Mouse (Mus musculus): ENCODE results near the gene Hook2.

Gene Hook2

DNA sequence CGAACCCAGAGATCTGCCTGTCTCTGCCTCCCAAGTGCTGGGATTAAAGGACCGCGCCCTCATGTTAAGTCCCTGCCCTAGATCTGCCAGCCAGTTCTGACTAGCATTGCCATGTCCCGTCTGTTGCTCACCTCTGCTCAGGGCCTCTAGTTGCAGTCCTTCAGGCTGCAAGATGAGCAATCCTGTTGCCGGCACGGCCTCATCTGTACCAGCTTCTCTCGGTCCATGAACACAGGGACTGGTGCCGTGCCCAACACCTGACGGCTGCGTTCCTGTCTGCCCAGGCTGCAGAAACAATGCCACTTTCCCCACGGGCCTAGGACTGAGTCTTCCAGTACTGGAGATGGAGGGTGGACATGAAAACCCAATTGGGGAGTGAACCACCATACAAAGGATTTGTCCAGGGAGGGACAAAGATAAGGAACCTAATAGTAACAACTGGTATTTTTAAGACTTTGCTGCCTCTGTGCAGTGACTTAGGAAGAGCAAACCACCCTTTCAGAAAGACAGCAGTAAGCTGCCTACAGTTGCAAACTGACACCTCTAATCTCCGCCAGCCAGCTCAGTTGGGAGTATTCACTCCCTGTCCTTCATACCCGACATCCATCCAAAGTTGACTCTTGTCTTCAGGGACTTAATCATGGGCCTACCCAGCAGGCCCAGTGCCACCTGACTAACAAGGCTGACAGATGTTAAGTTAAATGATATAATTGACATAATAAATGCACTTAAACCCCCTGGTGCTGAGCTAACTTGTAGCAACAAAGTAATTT lies 22.7 kb upstream of the Hook2 start:
- DNase-seq (ENCODE audit: low read depth, low spot score), result no peak
- H3K36me3 ChIP-seq (ENCODE audit: control insufficient read depth, insufficient read depth, low read length, poor library complexity, severe bottlenecking), result no peaks in the 10 kb centered on the region; the same call in none of the 2 replicates
- H3K27me3 ChIP-seq (ENCODE audit: control insufficient read depth, insufficient read depth, low read length, poor library complexity, severe bottlenecking), result no peaks in the 10 kb centered on the region

DNA sequence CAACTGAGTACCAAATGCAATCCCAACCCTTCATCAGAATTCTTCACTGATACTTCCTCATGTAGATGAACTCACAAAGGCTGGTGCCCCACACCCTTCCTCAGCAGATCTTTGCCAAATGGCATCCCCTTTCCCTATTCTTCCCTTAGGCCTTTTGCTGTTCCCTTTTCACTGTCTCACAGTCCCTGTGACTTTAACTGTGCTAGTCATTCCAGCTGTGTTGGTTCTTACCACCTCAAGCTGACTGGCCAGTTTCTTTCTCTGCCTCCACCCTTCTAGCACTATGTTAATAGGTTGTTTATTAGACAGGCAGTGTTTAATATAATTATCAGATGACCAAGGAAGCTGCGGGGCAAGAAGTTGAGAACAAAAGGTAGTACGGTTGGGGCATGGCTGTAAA lies 21.8 kb upstream of the Hook2 start:
- no peaks in the 10 kb centered on the region; the same call in 1 of the 2 replicates for H3K36me3 ChIP-seq (ENCODE audit: control insufficient read depth, insufficient read depth, low read length, poor library complexity, severe bottlenecking)
- no peaks in the 10 kb centered on the region for H3K27me3 ChIP-seq (ENCODE audit: control insufficient read depth, insufficient read depth, low read length, poor library complexity, severe bottlenecking)
- DNase-seq (ENCODE audit: low read depth, low spot score), result no peak

DNA sequence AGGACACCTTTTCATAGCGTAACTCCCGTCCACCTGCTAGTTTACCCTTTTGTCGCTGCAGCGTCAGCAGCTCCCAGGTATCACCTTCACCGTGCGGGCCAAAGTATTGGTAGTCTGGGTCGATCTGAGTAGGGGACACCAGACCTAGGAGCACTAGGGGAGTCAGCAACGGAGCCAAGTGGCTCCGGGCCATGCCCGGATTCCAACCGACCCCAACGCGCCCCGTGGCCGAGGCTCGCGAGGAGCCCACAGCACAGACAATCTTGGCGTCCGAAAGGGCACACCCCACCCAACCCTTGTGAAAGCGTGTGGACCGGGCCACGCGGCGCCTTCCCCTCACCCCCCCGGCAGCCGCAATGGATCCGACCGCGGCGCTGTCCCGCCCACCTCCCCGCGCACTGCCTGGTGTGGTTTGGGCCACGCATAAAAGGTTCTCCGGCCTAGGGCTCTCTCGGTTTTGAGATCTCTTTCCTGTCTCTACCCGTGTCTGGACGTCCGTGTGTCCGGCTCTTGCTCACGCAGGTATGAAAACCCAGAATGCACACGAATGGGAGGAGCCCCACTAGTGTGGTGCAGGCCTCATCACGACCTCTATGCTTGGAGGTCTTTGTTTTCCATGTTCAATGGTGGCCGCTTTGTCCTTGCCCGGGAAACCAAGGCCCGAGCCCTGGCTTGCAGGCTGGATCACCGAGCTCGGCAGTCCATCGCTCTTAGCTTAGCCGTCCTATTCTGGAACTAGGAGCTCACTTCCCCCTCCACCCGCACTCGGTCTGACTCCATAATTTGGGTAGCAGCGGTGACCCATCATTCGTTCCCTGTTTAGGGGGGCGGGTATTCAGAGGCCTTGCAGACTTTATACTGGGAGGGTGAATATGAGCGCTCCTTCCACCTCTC lies 20.9 kb upstream of the Hook2 start, which contains the start of the genes Gm49661, Prdx2 and Rnaseh2a:
TSS of gene Gm49661 (minus strand) at position 193 of the 894 bp plus-strand sequence.
TSS of gene Prdx2 (plus strand) at position 347 of the 894 bp plus-strand sequence.
TSS of gene Rnaseh2a (minus strand) at position 527 of the 894 bp plus-strand sequence.
- no peaks in the 10 kb centered on the region; the same call in 1 of the 2 replicates for H3K36me3 ChIP-seq (ENCODE audit: control insufficient read depth, insufficient read depth, low read length, poor library complexity, severe bottlenecking)
- DNase-seq (ENCODE audit: low read depth, low spot score), result peak; percentile 72
- H3K27me3 ChIP-seq (ENCODE audit: control insufficient read depth, insufficient read depth, low read length, poor library complexity, severe bottlenecking), result no peaks in the 10 kb centered on the region

DNA sequence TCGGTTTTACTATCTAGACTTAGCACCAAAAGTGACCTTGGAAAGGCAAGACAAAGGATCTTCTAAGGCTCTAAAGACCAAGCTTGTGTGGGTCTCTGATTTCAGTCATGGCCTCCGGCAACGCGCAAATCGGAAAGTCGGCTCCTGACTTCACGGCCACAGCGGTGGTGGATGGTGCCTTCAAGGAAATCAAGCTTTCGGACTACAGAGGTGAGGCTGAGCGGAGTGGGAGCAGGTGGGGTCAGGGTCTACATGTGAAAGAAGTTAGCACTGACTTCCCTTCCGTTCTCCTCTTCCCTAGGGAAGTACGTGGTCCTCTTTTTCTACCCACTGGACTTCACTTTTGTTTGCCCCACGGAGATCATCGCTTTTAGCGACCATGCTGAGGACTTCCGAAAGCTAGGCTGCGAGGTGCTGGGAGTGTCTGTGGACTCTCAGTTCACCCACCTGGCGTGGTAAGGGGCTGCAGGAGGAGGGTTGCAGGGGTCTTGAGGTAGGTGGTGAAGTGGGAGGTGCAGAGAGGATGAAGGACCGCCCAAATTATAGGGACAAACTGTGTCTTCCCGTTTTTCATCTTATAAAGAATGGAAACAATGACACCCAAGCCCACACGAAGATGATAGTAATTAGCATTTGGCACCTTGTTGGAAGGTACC lies 20.1 kb upstream of the Hook2 start:
- DNase-seq (ENCODE audit: low read depth, low spot score), result no peak
- Histone ChIP-seq H3K36me3 (ENCODE audit: control insufficient read depth, insufficient read depth, low read length, poor library complexity, severe bottlenecking) (no peaks in the 10 kb centered on the region; the same call in 1 of the 2 replicates), H3K27me3 (ENCODE audit: control insufficient read depth, insufficient read depth, low read length, poor library complexity, severe bottlenecking) (no peaks in the 10 kb centered on the region)

DNA sequence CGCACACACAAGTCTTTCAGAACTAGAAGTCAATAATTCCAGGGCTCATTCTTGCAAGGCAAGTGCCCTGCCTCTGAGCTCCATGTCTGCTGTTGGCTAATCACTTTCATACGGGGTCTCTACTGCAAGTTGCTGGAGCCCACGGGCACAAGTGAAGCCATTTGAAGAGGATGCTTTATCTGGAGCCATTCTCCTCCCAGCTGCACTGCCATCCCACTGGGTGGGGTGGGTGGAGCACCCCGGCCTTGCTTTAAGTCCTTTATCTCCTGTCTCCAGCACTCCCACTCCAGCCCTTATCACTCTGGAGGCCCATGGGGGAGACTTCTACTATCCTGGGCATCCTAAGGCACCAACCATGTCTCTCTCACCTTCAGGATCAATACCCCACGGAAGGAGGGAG lies 19.5 kb upstream of the Hook2 start:
- Histone ChIP-seq H3K36me3 (ENCODE audit: control insufficient read depth, insufficient read depth, low read length, poor library complexity, severe bottlenecking) (no peaks in the 10 kb centered on the region; the same call in 1 of the 2 replicates), H3K27me3 (ENCODE audit: control insufficient read depth, insufficient read depth, low read length, poor library complexity, severe bottlenecking) (no peaks in the 10 kb centered on the region)
- no peak for DNase-seq (ENCODE audit: low read depth, low spot score)

DNA sequence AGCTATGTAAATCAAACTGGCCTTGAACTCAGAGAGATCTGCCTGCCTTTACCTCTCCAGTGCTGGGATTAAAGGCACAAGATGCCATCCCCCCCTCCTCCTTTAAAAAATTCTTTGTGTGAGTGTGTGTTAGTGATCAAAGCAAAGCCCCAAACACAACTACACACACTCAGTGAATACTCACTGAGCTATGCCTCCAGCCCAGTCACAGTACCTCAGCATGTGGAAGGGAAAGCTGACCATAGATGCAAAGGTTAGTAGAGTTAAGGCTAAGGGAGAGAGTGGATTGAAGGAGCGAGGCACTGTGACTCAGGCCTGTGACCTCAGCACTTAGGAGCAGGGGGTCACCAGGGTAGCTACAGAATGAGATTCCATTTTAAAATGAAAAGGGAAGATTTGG lies 17.3 kb upstream of the Hook2 start:
- Histone ChIP-seq H3K27me3 (ENCODE audit: control insufficient read depth, insufficient read depth, low read length, poor library complexity, severe bottlenecking) (no peaks in the 10 kb centered on the region), H3K36me3 (ENCODE audit: control insufficient read depth, insufficient read depth, low read length, poor library complexity, severe bottlenecking) (no peaks in the 10 kb centered on the region; the same call in 1 of the 2 replicates)
- DNase-seq (ENCODE audit: low read depth, low spot score), result no peak

DNA sequence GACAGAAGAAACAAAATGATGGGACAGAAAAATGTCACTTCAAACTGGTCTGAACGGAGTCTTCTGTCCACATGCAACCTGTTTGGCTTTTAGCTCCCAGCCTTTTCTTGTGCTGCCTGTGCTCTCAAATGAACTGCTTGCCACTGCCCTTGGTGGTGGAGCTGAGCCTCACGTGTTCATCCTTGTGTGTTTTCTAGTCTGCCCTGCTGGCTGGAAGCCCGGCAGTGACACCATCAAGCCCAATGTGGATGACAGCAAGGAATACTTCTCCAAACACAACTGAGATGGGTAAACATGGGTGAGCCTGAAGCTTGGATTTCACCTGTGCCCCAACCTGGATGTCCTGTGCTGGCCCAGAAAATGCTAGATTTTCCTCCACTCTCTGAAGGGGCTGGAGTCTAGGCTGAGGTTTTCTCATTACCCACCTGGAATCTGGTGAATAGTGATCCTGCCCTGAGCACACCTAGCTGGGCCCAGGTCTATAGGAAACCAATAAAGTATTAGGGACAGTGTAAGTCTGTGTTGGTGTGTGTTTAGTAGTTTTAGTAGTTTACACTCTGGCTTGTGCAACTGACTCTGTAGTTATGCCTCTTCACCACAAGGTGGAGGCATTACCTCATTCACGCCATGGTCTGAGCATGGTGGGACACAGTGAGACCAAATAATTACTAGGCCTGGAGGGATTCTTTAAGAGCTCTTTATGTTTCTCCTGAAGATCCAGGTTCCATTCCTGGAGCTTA lies 16.4 kb upstream of the Hook2 start:
- peak; percentile 82 for DNase-seq (ENCODE audit: low read depth, low spot score)
- H3K36me3 ChIP-seq (ENCODE audit: control insufficient read depth, insufficient read depth, low read length, poor library complexity, severe bottlenecking), result no peaks in the 10 kb centered on the region; the same call in 1 of the 2 replicates
- no peaks in the 10 kb centered on the region for H3K27me3 ChIP-seq (ENCODE audit: control insufficient read depth, insufficient read depth, low read length, poor library complexity, severe bottlenecking)

DNA sequence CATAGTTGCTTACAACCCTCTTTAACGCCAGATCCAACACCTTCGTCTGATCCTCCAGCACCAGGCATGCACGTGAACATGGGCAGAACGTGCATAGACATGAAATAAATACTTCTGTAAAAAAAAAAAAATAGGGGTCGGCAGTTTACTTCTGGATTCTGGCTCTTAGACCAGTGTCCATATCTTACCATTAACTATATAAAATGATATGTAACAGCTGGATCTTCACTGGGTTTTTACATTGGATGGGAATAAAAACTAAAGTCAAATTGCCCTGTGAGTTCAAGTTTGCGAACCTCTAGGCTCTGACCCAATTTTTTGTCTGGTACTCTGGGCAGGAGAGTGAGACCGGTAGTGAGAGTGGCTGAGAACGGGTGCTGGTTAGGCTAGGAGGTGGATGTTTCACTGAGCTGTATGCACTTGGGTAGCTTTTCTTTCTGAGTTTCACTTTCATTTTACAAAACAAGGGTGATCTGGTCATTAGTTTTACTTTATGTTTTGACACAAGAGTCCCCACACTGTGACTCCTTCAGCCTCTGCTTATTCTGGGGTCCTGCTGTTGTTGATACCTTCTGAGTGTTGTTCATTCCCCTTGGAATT lies 15.8 kb upstream of the Hook2 start:
- H3K36me3 ChIP-seq (ENCODE audit: control insufficient read depth, insufficient read depth, low read length, poor library complexity, severe bottlenecking), result no peaks in the 10 kb centered on the region; the same call in 1 of the 2 replicates
- H3K27me3 ChIP-seq (ENCODE audit: control insufficient read depth, insufficient read depth, low read length, poor library complexity, severe bottlenecking), result no peaks in the 10 kb centered on the region
- peak; percentile 70 for DNase-seq (ENCODE audit: low read depth, low spot score)

DNA sequence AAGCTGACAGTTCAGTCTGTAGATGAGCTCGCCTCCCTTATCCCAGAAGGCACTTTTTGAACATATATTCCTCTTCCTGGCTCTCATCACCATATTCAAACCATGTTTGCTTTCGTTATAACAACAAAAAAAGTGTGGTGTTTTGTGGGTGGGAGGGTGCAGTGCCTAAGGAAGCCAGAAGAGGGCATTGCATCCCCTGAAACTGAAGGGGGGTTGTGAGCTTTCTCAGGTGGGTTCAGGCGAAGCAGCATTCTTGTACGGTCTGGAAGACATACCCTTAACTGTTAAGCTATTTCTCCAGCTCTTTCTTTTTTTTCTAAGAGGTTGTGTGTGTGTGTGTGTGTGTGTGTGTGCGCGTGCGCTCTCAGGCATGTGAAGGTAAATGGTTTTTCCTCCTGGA lies 15.0 kb upstream of the Hook2 start:
- peak; percentile 92 for DNase-seq (ENCODE audit: low read depth, low spot score)
- H3K36me3 ChIP-seq (ENCODE audit: control insufficient read depth, insufficient read depth, low read length, poor library complexity, severe bottlenecking), result no peaks in the 10 kb centered on the region; the same call in 1 of the 2 replicates

DNA sequence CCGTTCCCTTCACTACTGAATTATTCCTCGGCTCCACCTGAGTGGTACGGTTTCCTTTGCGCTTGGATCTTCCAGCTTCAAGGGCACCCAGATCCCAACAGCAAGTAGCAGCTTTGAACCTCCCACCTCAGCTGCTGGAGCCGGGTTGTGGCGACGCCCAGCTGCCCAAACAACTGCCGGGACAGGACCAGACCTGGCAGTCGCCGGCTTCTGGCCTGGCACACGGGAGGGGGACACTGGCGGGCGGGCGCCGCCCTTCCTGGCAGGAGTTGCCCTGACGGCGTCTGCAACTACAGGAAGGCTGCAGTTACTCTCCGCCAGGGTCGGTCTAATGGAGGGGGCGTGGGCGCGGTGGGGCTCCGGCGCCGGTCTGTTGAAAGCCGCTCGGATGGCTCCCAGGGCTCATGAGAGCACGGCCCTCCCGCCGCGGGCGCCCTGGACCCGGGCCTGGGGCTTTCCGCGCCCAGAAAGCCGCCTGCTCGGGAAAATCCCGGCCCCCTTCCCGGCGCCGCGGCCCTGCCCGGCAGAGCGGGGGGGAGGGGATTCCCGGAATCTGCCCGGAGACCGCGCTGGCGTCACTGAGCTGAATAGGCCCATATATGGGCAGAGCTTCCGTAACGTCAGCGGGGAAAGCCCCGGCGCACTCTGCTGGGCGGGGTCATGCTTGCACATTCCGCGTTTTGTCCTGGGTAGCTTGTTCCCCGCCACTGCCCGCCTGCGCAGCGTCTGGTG lies 14.2 kb upstream of the Hook2 start:
- Histone ChIP-seq H3K36me3 (ENCODE audit: control insufficient read depth, insufficient read depth, low read length, poor library complexity, severe bottlenecking) (no peaks in the 10 kb centered on the region), H3K27me3 (ENCODE audit: control insufficient read depth, insufficient read depth, low read length, poor library complexity, severe bottlenecking) (no peaks in the 10 kb centered on the region)
- DNase-seq (ENCODE audit: low read depth, low spot score), result peak; percentile 97

More for the DNA sequence above, 15.0 kb upstream of the Hook2 start:
- no peaks in the 10 kb centered on the region for H3K27me3 ChIP-seq (ENCODE audit: control insufficient read depth, insufficient read depth, low read length, poor library complexity, severe bottlenecking)

DNA sequence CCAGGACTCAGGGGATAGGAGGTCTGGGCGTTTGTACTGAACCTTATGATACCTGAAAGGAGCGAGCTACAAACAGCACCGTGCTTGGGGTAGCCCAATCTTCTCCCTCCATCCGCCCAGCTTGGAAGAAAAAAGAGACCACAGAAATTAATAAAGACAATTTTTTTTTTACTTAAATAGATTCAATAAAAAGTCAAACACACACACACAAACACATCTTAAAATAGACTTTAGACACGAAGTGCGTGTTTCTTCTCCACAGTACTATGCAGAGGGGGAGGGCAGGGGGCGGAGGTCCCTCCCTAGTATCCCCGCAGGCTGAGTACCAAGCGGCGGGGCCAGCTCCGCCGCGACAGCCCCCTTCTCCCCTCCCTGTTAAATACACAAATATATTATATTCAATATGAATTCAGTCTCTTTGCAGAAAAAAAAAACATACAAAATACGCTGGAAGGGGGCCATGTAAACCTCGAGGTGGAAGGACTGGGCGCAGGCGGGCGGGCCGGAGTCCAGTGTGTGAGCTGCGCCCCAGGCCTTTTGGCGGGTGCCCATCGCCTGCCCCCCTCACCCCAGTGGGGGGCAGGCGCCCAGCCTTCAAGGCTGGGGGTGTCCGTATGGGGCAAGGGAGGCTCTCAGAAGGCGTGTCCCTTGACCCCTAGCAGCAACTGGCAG lies 13.5 kb upstream of the Hook2 start:
- Histone ChIP-seq H3K36me3 (ENCODE audit: control insufficient read depth, insufficient read depth, low read length, poor library complexity, severe bottlenecking) (no peaks in the 10 kb centered on the region), H3K27me3 (ENCODE audit: control insufficient read depth, insufficient read depth, low read length, poor library complexity, severe bottlenecking) (no peaks in the 10 kb centered on the region)
- no peak for DNase-seq (ENCODE audit: low read depth, low spot score)

DNA sequence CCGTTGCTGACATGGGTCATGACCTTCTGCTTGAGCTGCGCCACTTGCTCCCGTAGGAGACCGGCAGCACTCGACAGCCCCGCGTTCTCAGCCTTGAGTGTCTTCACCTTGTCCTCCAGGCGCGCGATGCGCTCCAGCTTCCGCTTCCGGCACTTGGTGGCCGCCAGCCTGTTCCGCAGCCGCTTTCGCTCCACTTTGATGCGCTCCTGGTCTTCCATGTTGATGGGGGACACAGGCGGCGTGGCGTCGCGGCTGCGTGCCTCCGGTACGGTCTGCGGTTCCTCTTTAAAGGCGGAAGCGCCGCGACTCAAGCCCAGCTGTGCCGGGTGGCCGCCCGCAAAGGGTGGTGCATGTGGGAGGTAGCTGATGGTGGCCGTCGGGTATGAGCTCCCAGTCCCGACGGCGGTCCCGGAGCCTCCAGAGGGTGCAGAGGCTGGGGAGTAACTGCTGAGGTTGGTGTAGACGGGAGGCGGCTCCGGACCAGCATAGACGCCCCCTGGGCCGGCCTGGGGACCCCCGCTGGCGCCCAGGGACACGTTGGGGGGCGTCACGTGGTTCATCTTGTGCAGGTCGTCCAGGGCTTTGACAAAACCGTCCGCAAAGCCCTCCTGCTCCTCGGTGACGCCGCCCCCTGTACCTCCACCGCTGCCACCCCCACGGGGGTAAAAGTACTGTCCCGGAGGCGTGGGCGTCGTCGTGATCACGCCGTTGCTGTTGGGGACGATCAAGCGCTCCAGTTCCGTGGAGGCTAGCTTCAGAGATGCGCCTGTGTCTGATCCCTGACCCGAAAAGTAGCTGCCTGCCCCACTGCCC lies 12.8 kb upstream of the Hook2 start:
- Histone ChIP-seq H3K36me3 (ENCODE audit: control insufficient read depth, insufficient read depth, low read length, poor library complexity, severe bottlenecking) (no peaks in the 10 kb centered on the region), H3K27me3 (ENCODE audit: control insufficient read depth, insufficient read depth, low read length, poor library complexity, severe bottlenecking) (no peaks in the 10 kb centered on the region)
- DNase-seq (ENCODE audit: low read depth, low spot score), result peak; percentile 87

All from splenic B cell, adult 2 months (primary cell).